In genomic region chr7:127041851-127042672, GRCm38 (mm10) we compare ENCODE assay signal across 8 mouse cellular contexts. TPM values are rescaled to one million over a fixed set of nuclear protein-coding genes. Genes with fewer than 3 reads are reported as not detected.
DNase-seq lines count a peak whose midpoint lies in the region; ATAC-seq and TF ChIP-seq lines count a peak whose summit lies in the region.

TSS of gene Kif22 (minus strand) at chr7:127042471.

- H3K9ac ChIP-seq in hindbrain, embryonic 14.5 days: peak within 1 kb of the TSS; percentile 67

- intact Hi-C loops in left cerebral cortex, adult 2 months (cut with DNase I): no loop called here

- under 1% methylated on average over 52 of the region's 53 CpGs for WGBS in hindbrain, embryonic 14.5 days

- no peak for TF ChIP-seq CTCF in left cerebral cortex, adult 2 months (IDR thresholded peaks at IDR 0.05)

- ATAC-seq in hindbrain, embryonic 14.5 days (ENCODE audit: low FRiP score): peak; percentile 84
- peak; percentile 100 for ATAC-seq in megakaryocyte, adult 5-6 weeks (ENCODE audit: poor library complexity, severe bottlenecking)

- H3K9me3 ChIP-seq in hindbrain, embryonic 14.5 days (ENCODE audit: control insufficient read depth, low read length): no peaks in the 10 kb centered on the region

- H3K27ac ChIP-seq in hindbrain, embryonic 14.5 days: peak within 1 kb of the TSS; percentile 77
- H3K27ac ChIP-seq in left cerebral cortex, adult 2 months: peak within 1 kb of the TSS; percentile 58

- H3K36me3 ChIP-seq in hindbrain, embryonic 14.5 days (replicated peaks; ENCODE audit: control insufficient read depth, insufficient read depth): no peaks in the 10 kb centered on the region

- peak; percentile 66 for DNase-seq in WW6 (ENCODE audit: low read depth, low spot score)
- DNase-seq in cerebellum, postnatal 25 days: peak; percentile 93 to 94
- peak; percentile 80 to 85 for DNase-seq in frontal cortex, postnatal 25 days (ENCODE audit: low spot score in 2 of 2)
- peak; percentile 92 for DNase-seq in hindbrain, embryonic 14.5 days (ENCODE audit: low spot score)
- DNase-seq in left cerebral cortex, adult 2 months (ENCODE audit: extremely low spot score in 1 of 2, low spot score in 2 of 2): peak; percentile 86 to 88
- DNase-seq in right cerebral cortex, adult 18-20 months: peak; percentile 88
- DNase-seq in urinary bladder, adult 2 months (ENCODE audit: low spot score): peak; percentile 75

- peak within 1 kb of the TSS; percentile 68 for H3K4me3 ChIP-seq in hindbrain, embryonic 14.5 days (replicated peaks; ENCODE audit: low read length)
- H3K4me3 ChIP-seq in left cerebral cortex, adult 2 months: peak within 1 kb of the TSS; percentile 68

- peaks cover 10% of the 10 kb centered on the region; the same call in 1 of the 2 replicates for H3K4me1 ChIP-seq in hindbrain, embryonic 14.5 days (replicated peaks; ENCODE audit: control insufficient read depth, insufficient read depth, low read length)

- no peaks in the 10 kb centered on the region for H3K27me3 ChIP-seq in hindbrain, embryonic 14.5 days (ENCODE audit: control insufficient read depth, insufficient read depth, low read length)

- peak within 1 kb of the TSS; percentile 92 for H3K4me2 ChIP-seq in hindbrain, embryonic 14.5 days (replicated peaks)

RNA-seq across cellular contexts. Expression of gene Kif22, which starts in this region (rescaled TPM):
- 20.3 and 24.6 TPM in 2 replicates for polyA plus RNA-seq in hindbrain, embryonic 14.5 days (2014; fragmentation: Nextera tagmentation; extraction: Ambion mirVana)
- total RNA-seq in left cerebral cortex, adult 2 months (2021): 1 to 10 TPM; 4.4 to 9.7 TPM
- 107 and 108 TPM in 2 replicates for total RNA-seq in megakaryocyte, adult 5-6 weeks (2015)
- total RNA-seq in megakaryocyte, adult 5-6 weeks (2017): 85.9 and 105 TPM in 2 replicates
- 2.3 and 2.7 TPM in 2 replicates for polyA plus RNA-seq in urinary bladder, adult 2 months (2012; rRNA removed)

Comparison
In these comparisons a context has a peak if more than half of its experiments do, and no peak if none do; other contexts are left out.
1. Peak in every context shown above with its lines: DNase-seq, ATAC-seq, H3K4me3 ChIP-seq and H3K27ac ChIP-seq.
2. RNA of gene Kif22 (total RNA-seq): 85.9 to 108 TPM in megakaryocyte, adult 5-6 weeks; 4.4 to 9.7 TPM in left cerebral cortex, adult 2 months; every median in the first group is over 4 times any median in the second.